Mouse (Mus musculus) cerebellum, postnatal 14 days (tissue): ENCODE measurements at regions not wholly inside any gene's neighbourhood (a gene's known extent, or its start where the extent isn't known, plus 50 kb on each side); places are given as distances from the start of the nearest gene placed in this dataset.

Source experiments
- DNase-seq, 2 experiments: peaks; one replicate each; pipeline ENCODE4 v3.0.0; 2021; ENCODE audit warnings: mixed read lengths in 2 of 2

- DNase-seq, result no peak
Measured at GRCm38 (mm10) chr11:24619021-24619420, 541.2 kb downstream of the Bcl11a start.

DNA sequence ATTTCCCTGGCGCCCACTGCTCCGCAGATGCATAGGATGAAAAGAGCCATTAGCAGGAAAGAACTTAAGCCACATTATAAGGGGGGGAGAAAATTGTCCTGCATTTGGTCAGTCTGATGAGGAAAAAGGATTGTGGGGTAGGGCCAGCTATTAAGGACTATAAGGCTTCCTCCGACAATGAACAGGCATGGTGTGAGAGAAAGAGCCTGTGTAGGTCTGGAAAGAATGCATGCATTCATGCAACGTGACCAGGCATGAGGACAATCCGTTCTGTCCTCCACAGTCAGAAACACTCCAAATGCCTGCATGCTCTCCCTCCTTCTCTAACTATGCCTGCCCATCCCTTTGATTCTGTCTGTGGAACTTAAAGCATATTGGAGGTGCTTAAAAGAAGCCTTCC, 550.8 kb downstream of the Bcl11a start:
- no peak for DNase-seq

DNA sequence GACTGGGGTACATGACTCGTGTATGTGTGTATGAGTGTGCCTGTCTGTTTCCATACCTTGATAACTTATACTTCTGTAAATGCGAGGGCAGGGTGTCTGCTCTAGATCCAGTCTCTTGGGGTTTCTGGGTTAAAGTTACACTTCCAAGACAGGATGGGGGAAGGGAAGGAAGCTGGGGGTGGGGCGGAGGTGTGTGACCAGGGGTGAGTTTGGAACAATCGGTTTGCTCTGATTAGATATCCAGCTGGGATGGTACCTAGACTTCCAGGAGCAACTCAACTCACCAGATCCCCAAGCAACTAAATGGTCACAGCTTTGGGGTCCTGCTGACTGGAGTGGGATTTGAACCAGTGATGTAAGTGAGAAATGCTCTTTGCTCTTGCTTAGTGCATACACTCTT, 551.6 kb downstream of the Bcl11a start:
- no peak for DNase-seq

DNA sequence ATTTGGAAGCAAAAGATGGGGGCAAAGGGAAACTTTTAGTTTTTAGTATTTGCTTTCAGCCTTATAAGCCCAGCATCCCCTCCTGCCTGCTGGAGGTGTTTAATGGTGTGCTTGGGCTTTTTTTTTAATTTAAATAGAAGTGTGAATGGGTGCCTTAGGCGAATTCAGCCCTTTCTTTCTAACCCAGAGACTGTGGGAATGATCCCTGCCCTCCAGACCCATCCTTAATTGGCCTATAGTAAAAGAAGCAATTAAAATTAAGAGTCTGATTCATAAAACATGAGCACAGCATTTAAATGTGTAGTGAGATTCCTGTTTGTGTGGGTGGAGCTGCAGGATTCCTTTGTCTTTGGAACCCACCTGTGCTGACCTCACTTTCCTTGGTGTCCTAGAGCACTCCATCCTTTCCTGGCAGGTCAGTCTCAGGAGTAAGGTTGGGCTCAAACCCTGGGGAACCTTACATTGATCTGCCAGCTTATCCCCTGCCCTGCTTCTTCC, 552.6 kb downstream of the Bcl11a start:
- DNase-seq, result no peak

DNA sequence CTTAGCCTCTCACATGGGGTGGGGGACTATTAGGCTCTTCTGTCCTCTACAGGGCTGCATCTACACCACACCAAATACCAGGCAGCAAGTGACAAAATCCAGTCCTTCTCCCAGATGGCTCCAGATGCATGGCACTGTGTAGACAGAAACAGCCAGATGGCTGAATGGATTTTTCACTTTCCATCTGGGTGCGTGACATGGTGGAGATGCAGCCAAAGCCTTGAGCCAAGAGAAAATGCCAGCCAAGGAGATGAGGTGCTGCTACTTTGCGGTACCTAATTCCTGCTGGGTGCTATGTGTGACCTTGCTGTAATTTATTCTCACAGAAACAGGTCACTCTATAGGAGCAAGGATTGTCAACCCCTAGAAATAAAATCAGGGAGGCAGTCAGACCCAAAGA, 553.8 kb downstream of the Bcl11a start:
- DNase-seq, result peak; percentile 47 to 65

GRCm38 (mm10) chr11:24636716-24637115, 558.9 kb downstream of the Bcl11a start:
- DNase-seq, result peak in 1 of 2 experiments; percentile 16

- no peak for DNase-seq
Measured at GRCm38 (mm10) chr11:24643439-24644109, 565.7 kb downstream of the Bcl11a start.

GRCm38 (mm10) chr11:24652852-24653251, 575.0 kb downstream of the Bcl11a start:
- DNase-seq, result no peak

DNA sequence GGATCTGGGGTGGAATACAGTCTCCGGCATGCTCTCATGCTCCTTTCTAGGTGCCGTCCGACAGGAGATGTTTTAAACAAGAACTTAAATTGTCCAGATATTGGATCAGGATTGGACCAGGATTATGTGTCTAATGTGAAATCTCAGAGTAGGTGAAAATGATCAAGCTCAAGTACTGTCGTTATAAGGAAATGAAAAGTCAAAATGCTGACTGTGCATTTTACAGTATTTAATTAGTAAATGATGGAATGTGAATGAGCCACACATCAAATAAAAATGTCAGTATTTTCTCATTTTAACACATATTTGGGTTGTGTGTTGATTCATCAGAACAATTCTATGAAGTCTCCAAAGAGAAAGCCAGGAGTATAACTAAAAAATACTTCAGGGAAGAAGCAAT, 586.2 kb downstream of the Bcl11a start:
- no peak for DNase-seq

- peak in 1 of 2 experiments; percentile 37 for DNase-seq
Measured at GRCm38 (mm10) chr11:24665310-24665709, 587.5 kb downstream of the Bcl11a start.

- DNase-seq, result no peak
Measured at GRCm38 (mm10) chr11:24671662-24672061, 593.8 kb downstream of the Bcl11a start.

GRCm38 (mm10) chr11:24673248-24674207, 595.7 kb downstream of the Bcl11a start:
- peak; percentile 58 to 64 for DNase-seq

DNA sequence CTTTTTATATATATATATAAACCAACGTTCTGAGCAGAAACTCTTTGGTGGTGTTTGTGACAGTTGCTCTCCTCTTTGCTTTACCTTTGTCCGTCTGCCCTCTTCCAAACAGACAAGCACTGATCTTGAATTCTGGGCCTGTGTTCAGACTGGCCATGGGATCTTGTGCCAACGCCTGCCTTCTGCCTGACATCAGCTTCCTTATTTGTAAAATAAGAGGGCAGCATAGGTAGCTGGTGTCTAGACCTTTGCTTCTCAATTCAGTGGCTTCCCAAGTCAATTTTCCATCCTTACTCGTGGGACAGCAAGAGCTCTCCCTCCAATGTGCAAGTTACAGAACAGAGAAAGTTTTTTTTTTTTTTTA, 596.3 kb downstream of the Bcl11a start:
- DNase-seq, result peak; percentile 16 to 38

DNA sequence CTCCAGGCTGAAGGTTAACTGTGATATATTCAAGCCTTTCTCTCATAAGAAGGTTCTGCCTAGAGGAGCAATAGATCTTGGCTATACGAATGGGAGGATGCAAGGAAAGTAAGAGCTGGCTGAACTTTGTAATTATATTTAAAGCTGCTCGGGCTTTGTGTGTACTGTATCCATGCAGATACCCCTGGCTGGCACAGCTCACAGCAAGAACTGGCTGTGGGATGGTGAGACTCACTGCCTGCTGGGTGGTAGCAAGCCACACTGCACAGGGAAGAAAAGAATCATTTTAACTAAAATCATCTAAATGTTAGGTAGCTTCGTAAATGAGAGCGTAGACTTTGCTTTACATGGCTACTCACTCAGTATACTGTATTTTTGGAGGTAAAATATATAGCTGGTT, 599.2 kb downstream of the Bcl11a start:
- DNase-seq, result no peak

GRCm38 (mm10) chr11:24679581-24679980, 601.7 kb downstream of the Bcl11a start:
- DNase-seq, result no peak

DNA sequence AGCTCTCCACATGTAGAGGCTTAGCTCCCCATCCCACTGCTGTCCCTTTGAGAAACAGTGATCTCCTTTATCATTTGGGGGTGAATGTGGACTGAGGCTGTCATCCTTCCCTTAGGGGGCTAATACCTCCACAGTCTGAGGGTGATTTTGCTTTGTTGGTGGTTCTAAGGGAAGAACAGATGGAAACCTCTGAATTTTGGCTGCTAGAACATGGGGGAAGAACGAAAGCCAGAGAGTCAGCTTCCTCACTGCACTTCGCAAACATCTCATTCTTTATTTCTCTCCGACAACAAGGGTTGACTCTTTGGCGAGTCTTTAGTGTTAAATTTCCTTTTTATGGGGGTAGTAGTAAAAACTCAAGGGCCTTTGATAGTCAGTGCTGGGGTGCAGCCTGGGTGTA, 604.6 kb downstream of the Bcl11a start:
- DNase-seq, result no peak

- no peak for DNase-seq
Measured at GRCm38 (mm10) chr11:24685545-24686467, 608.0 kb downstream of the Bcl11a start.

DNA sequence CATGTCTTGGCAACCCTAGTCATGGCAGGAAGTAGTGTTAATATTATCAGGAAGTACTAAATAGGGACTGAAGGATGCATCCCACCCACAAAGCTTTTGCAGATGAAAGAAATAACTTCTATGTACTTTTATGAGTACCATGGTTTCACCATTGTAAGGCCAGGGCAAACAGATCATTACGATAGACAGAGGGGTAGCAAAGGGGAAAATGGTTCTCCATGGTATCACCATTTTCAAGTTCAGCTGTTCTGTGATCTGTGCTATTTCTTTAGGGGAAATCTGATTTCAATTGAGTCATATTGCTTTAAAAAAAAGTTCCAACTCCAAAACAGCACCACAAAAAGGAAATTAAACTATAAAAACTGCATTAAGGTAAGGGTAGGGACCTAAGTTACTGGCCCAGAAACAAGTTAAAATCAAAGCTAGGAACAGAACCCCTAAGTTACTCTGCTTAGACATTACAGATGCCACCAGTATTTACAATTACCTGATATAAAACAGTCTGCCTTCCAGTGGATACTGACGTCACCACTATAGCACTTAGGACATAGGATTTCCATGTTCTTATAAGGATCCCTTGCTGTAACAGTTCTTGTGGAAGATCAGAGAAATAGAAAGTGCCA, 610.4 kb downstream of the Bcl11a start:
- no peak for DNase-seq

GRCm38 (mm10) chr11:24689807-24690333, 612.0 kb downstream of the Bcl11a start:
- peak; percentile 66 to 74 for DNase-seq

DNA sequence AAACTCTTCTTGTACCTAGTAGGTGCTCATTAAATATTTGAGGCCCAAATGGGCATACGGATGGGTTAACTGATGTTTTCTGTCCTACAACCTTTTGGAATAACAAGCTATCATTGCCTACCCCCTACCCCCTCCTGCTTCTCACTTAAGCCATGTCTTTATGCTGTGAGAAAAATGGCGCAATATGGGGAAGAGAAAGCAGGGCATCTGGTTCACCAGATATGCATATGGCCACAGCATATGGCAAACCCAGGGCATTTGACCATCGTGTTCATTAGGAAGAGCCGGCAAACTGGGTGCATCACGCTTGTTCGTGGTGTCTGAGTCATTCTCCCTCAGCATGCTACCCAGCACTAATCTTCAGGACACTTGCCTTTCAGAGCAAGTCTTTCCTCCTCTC, 616.1 kb downstream of the Bcl11a start:
- DNase-seq, result no peak

DNA sequence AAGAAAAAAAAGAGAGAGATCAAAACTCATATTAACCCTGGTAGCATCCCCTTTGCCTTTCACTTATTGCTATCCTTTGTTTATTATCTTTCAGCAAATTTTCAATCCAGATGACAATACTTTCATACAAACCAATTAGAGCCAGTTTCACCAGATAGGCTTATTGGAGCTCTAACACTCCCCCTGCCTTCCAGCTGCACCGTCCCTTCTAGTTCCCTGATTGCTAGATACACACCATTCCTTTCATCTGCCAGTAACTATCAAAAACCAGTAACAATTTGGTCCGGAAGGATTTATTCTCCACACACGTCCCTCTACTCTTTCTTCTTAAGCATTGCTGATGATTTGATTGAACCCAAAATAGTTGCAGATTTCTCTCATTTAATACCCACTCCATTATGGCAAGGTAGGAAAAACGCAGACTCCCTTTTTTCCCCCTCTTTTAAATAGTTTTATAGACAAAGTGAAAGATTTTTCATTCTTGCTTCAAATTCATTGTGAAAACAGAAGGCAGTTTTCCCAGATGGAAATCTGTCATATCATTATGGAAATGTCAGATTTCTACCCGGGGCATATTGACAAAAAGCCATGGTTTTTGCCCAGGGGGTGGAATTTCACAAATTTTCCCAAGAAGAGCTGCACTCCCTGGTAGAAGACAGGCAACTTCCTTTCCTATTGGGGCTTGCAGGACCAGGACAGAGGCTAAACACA, 617.3 kb downstream of the Bcl11a start:
- DNase-seq, result no peak
